Mouse (Mus musculus): Measurements from ENCODE around the gene Ankrd40.

GRCm38 (mm10) chr11:94290062-94290740 lies 37.6 kb upstream of the Ankrd40 start:
- TF ChIP-seq GATA1 (IDR thresholded peaks at IDR 0.05; ENCODE audit: borderline replicate concordance, low read length) (no peak), FLI1 (IDR thresholded peaks at IDR 0.05; ENCODE audit: low read length) (no peak)

Measured in megakaryocyte, embryonic 14.5 days (primary cell).